Mouse (Mus musculus) kidney, adult 18-20 months (tissue): ENCODE data around the gene Map4k4.

ENCODE experiments used
- DNase-seq: peaks from one replicate; pipeline ENCODE4 v3.0.0; 2021

Gene Map4k4

GRCm38 (mm10) chr1:40007962-40008471, 107.3 kb downstream of the Map4k4 start:
- no peak for DNase-seq

GRCm38 (mm10) chr1:40012696-40013095, 112.0 kb downstream of the Map4k4 start:
- DNase-seq = no peak

- no peak for DNase-seq
These were observed 114.5 kb downstream of the Map4k4 start for GRCm38 (mm10) chr1:40015066-40015678.

- DNase-seq = no peak
These were observed 120.9 kb downstream of the Map4k4 start for GRCm38 (mm10) chr1:40021617-40022016.

- no peak for DNase-seq
These were observed 121.9 kb downstream of the Map4k4 start for GRCm38 (mm10) chr1:40022472-40023135.

- no peak for DNase-seq
These were observed 122.5 kb downstream of the Map4k4 start for GRCm38 (mm10) chr1:40023206-40023605.

- DNase-seq = no peak
These were observed 123.0 kb downstream of the Map4k4 start for GRCm38 (mm10) chr1:40023748-40024147.

GRCm38 (mm10) chr1:40024554-40025320, 124.0 kb downstream of the Map4k4 start:
- DNase-seq = no peak

- no peak for DNase-seq
These were observed 124.7 kb downstream of the Map4k4 start for GRCm38 (mm10) chr1:40025416-40025815.

GRCm38 (mm10) chr1:40027116-40027620, 126.5 kb downstream of the Map4k4 start:
- DNase-seq = no peak

- DNase-seq = no peak
These were observed 127.7 kb downstream of the Map4k4 start for GRCm38 (mm10) chr1:40028207-40028998.

- no peak for DNase-seq
These were observed 128.9 kb downstream of the Map4k4 start for GRCm38 (mm10) chr1:40029597-40029996.

- no peak for DNase-seq
These were observed 129.7 kb downstream of the Map4k4 start for GRCm38 (mm10) chr1:40030287-40030975.

GRCm38 (mm10) chr1:40030976-40031356, 130.3 kb downstream of the Map4k4 start:
- no peak for DNase-seq

- no peak for DNase-seq
These were observed 130.9 kb downstream of the Map4k4 start for GRCm38 (mm10) chr1:40031626-40032025.

GRCm38 (mm10) chr1:40033315-40033714, 132.6 kb downstream of the Map4k4 start:
- DNase-seq = no peak

GRCm38 (mm10) chr1:40033743-40034420, 133.2 kb downstream of the Map4k4 start:
- no peak for DNase-seq

- DNase-seq = no peak
These were observed 137.1 kb downstream of the Map4k4 start for GRCm38 (mm10) chr1:40037831-40038230.

- no peak for DNase-seq
These were observed 145.0 kb downstream of the Map4k4 start for GRCm38 (mm10) chr1:40045686-40046085.

- DNase-seq = no peak
These were observed 145.9 kb downstream of the Map4k4 start for GRCm38 (mm10) chr1:40046600-40046999.

GRCm38 (mm10) chr1:40051157-40051556, 150.4 kb downstream of the Map4k4 start:
- no peak for DNase-seq
